Mouse (Mus musculus): ENCODE data around the gene Col4a1.

Col4a1 gene

GRCm38 (mm10) chr8:11187581-11188271, 124.9 kb downstream of the Col4a1 start:
- ATAC-seq (ENCODE audit: insufficient number of reproducible peaks, low FRiP score, low TSS enrichment), result peak; percentile 50

GRCm38 (mm10) chr8:11186456-11186855, 126.2 kb downstream of the Col4a1 start:
- no peak for ATAC-seq (ENCODE audit: insufficient number of reproducible peaks, low FRiP score, low TSS enrichment)

- ATAC-seq (ENCODE audit: insufficient number of reproducible peaks, low FRiP score, low TSS enrichment), result no peak
These were observed 127.0 kb downstream of the Col4a1 start for GRCm38 (mm10) chr8:11185672-11186071.

GRCm38 (mm10) chr8:11183611-11184031, 129.0 kb downstream of the Col4a1 start:
- peak; percentile 54 for ATAC-seq (ENCODE audit: insufficient number of reproducible peaks, low FRiP score, low TSS enrichment)

GRCm38 (mm10) chr8:11182606-11183005, 130.0 kb downstream of the Col4a1 start:
- ATAC-seq (ENCODE audit: insufficient number of reproducible peaks, low FRiP score, low TSS enrichment), result no peak

- ATAC-seq (ENCODE audit: insufficient number of reproducible peaks, low FRiP score, low TSS enrichment), result no peak
These were observed 130.5 kb downstream of the Col4a1 start for GRCm38 (mm10) chr8:11182148-11182484.

- no peak for ATAC-seq (ENCODE audit: insufficient number of reproducible peaks, low FRiP score, low TSS enrichment)
These were observed 131.0 kb downstream of the Col4a1 start for GRCm38 (mm10) chr8:11181420-11182147.

- ATAC-seq (ENCODE audit: insufficient number of reproducible peaks, low FRiP score, low TSS enrichment), result no peak
These were observed 132.8 kb downstream of the Col4a1 start for GRCm38 (mm10) chr8:11179869-11180268.

GRCm38 (mm10) chr8:11176393-11176792, 136.2 kb downstream of the Col4a1 start:
- ATAC-seq (ENCODE audit: insufficient number of reproducible peaks, low FRiP score, low TSS enrichment), result no peak

GRCm38 (mm10) chr8:11173284-11174191, 139.1 kb downstream of the Col4a1 start:
- peak; percentile 79 for ATAC-seq (ENCODE audit: insufficient number of reproducible peaks, low FRiP score, low TSS enrichment)

GRCm38 (mm10) chr8:11171526-11171925, 141.1 kb downstream of the Col4a1 start:
- ATAC-seq (ENCODE audit: insufficient number of reproducible peaks, low FRiP score, low TSS enrichment), result peak; percentile 79

GRCm38 (mm10) chr8:11169383-11169782, 143.2 kb downstream of the Col4a1 start:
- ATAC-seq (ENCODE audit: insufficient number of reproducible peaks, low FRiP score, low TSS enrichment), result no peak

GRCm38 (mm10) chr8:11168780-11169179, 143.8 kb downstream of the Col4a1 start:
- ATAC-seq (ENCODE audit: insufficient number of reproducible peaks, low FRiP score, low TSS enrichment), result no peak

GRCm38 (mm10) chr8:11167955-11168354, 144.7 kb downstream of the Col4a1 start:
- no peak for ATAC-seq (ENCODE audit: insufficient number of reproducible peaks, low FRiP score, low TSS enrichment)

- no peak for ATAC-seq (ENCODE audit: insufficient number of reproducible peaks, low FRiP score, low TSS enrichment)
These were observed 147.0 kb downstream of the Col4a1 start for GRCm38 (mm10) chr8:11165592-11165991.

- no peak for ATAC-seq (ENCODE audit: insufficient number of reproducible peaks, low FRiP score, low TSS enrichment)
These were observed 156.3 kb downstream of the Col4a1 start for GRCm38 (mm10) chr8:11156319-11156692.

- no peak for ATAC-seq (ENCODE audit: insufficient number of reproducible peaks, low FRiP score, low TSS enrichment)
These were observed 156.9 kb downstream of the Col4a1 start for GRCm38 (mm10) chr8:11155579-11156318.

- no peak for ATAC-seq (ENCODE audit: insufficient number of reproducible peaks, low FRiP score, low TSS enrichment)
These were observed 162.4 kb downstream of the Col4a1 start for GRCm38 (mm10) chr8:11150268-11150667.

GRCm38 (mm10) chr8:11149201-11149810, 163.3 kb downstream of the Col4a1 start:
- ATAC-seq (ENCODE audit: insufficient number of reproducible peaks, low FRiP score, low TSS enrichment), result peak; percentile 88

- no peak; the same call in 1 of the 2 replicates for ATAC-seq (ENCODE audit: insufficient number of reproducible peaks, low FRiP score, low TSS enrichment)
These were observed 163.8 kb downstream of the Col4a1 start for GRCm38 (mm10) chr8:11148797-11149196.

Data from cerebellum, adult (tissue).